Mouse (Mus musculus) liver, adult 2 months (tissue): ENCODE measurements around the gene Slc15a3.

ENCODE experiments used
- CTCF ChIP-seq: fragments of 200-500 bp; IDR thresholded peaks from 2 replicates; pipeline ENCODE4 v1.5.1; 2011; ENCODE audit warnings: low read depth, low read length, control low read depth
- POLR2A ChIP-seq: fragments of 200-500 bp; IDR thresholded peaks from 2 replicates; pipeline ENCODE4 v1.6.1; 2011; ENCODE audit warnings: low read length, control low read depth; ENCODE audit not compliant: insufficient read depth; ENCODE audit errors: extremely low read depth

GRCm38 (mm10) chr19:10856520-10856919, 17.0 kb downstream of the Slc15a3 start:
- TF ChIP-seq CTCF (no peak), POLR2A (no peak)
